Mouse (Mus musculus): ENCODE results near the gene Cbl.

DNA sequence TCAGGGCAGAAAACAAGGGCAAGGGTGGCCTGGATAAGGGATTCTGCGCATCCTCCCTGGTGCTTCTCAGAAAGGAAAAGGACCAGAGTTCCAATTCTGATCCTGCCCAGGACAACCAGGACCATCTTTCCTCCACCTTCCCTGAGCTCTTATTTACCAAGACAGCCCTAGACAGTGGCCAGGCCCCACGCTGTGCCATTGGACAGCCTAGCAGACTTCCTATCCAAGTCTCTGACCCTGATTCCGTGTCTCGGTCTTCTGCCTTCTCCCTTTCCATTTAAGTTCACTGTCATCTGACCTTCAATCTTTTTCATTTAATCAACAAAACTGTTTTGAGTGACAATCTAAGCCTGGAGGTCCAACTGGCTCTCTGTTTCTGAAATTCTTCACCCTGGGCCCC, 127.3 kb downstream of the Cbl start:
- TF ChIP-seq POLR2A (IDR thresholded peaks at IDR 0.05; ENCODE audit: extremely low read depth, insufficient read depth, low read length) (no peak), CTCF (IDR thresholded peaks at IDR 0.05; ENCODE audit: low read depth, low read length) (no peak)

Data from liver, adult 2 months (tissue).